Mouse (Mus musculus): Measurements from ENCODE around the gene Megf11.
A peak's percentile ranks its signal among the peaks of the same experiment; 100 is the strongest.
"Not testable (repeated sequence)": the region's sequence is repeated elsewhere in the genome, so short reads cannot be mapped to it uniquely, and the experiment has no call there.

The Megf11 gene

GRCm38 (mm10) chr9:64645462-64645861 is 260.0 kb downstream of the Megf11 start:
- no peak for DNase-seq (ENCODE audit: low read depth, low spot score)

GRCm38 (mm10) chr9:64649393-64649792 is 264.0 kb downstream of the Megf11 start:
- no peak for DNase-seq (ENCODE audit: low read depth, low spot score)

- DNase-seq (ENCODE audit: low read depth, low spot score) = no peak
Measured at GRCm38 (mm10) chr9:64649892-64650291, 264.5 kb downstream of the Megf11 start.

GRCm38 (mm10) chr9:64651181-64651580 is 265.8 kb downstream of the Megf11 start:
- DNase-seq (ENCODE audit: low read depth, low spot score) = no peak

GRCm38 (mm10) chr9:64651689-64652088 is 266.3 kb downstream of the Megf11 start:
- DNase-seq (ENCODE audit: low read depth, low spot score) = no peak

GRCm38 (mm10) chr9:64652138-64652537 is 266.7 kb downstream of the Megf11 start:
- DNase-seq (ENCODE audit: low read depth, low spot score) = no peak

GRCm38 (mm10) chr9:64652841-64653361 is 267.5 kb downstream of the Megf11 start:
- no peak for DNase-seq (ENCODE audit: low read depth, low spot score)

GRCm38 (mm10) chr9:64654723-64655122 is 269.3 kb downstream of the Megf11 start:
- no peak for DNase-seq (ENCODE audit: low read depth, low spot score)

- DNase-seq (ENCODE audit: low read depth, low spot score) = no peak
Measured at GRCm38 (mm10) chr9:64656613-64657012, 271.2 kb downstream of the Megf11 start.

- no peak for DNase-seq (ENCODE audit: low read depth, low spot score)
Measured at GRCm38 (mm10) chr9:64660222-64660621, 274.8 kb downstream of the Megf11 start.

GRCm38 (mm10) chr9:64664612-64665011 is 279.2 kb downstream of the Megf11 start:
- no peak for DNase-seq (ENCODE audit: low read depth, low spot score)

GRCm38 (mm10) chr9:64666549-64666948 is 281.1 kb downstream of the Megf11 start:
- peak; percentile 40 for DNase-seq (ENCODE audit: low read depth, low spot score)

- peak; percentile 51 for DNase-seq (ENCODE audit: low read depth, low spot score)
Measured at GRCm38 (mm10) chr9:64667513-64667912, 282.1 kb downstream of the Megf11 start.

GRCm38 (mm10) chr9:64668001-64668400 is 282.6 kb downstream of the Megf11 start:
- DNase-seq (ENCODE audit: low read depth, low spot score) = no peak

GRCm38 (mm10) chr9:64671341-64672319 is 286.2 kb downstream of the Megf11 start:
- not testable (repeated sequence) for DNase-seq (ENCODE audit: low read depth, low spot score)

GRCm38 (mm10) chr9:64687122-64688014 is 301.9 kb downstream of the Megf11 start:
- no peak for DNase-seq (ENCODE audit: low read depth, low spot score)

- no peak for DNase-seq (ENCODE audit: low read depth, low spot score)
Measured at GRCm38 (mm10) chr9:64688015-64688394, 302.6 kb downstream of the Megf11 start.

- no peak for DNase-seq (ENCODE audit: low read depth, low spot score)
Measured at GRCm38 (mm10) chr9:64690771-64691170, 305.3 kb downstream of the Megf11 start.

- DNase-seq (ENCODE audit: low read depth, low spot score) = peak; percentile 35
Measured at GRCm38 (mm10) chr9:64691176-64691575, 305.8 kb downstream of the Megf11 start.

- no peak for DNase-seq (ENCODE audit: low read depth, low spot score)
Measured at GRCm38 (mm10) chr9:64693094-64693493, 307.7 kb downstream of the Megf11 start.

GRCm38 (mm10) chr9:64695266-64695665 is 309.8 kb downstream of the Megf11 start:
- DNase-seq (ENCODE audit: low read depth, low spot score) = no peak

- DNase-seq (ENCODE audit: low read depth, low spot score) = no peak
Measured at GRCm38 (mm10) chr9:64696404-64696803, 311.0 kb downstream of the Megf11 start.

All from embryo, embryonic 11.5 days (tissue).